Mouse (Mus musculus) bone marrow, adult 2 months (tissue): ENCODE data around the gene Dpy19l3. TPM values are rescaled to one million over a fixed set of nuclear protein-coding genes. Genes with fewer than 3 reads are reported as not detected.
A peak's percentile ranks its signal among the peaks of the same experiment; 100 is the strongest.

Experiments
- H3K27ac ChIP-seq: fragments of 200-500 bp; 2 replicates; pipeline ENCODE4 v1.5.1; 2012; ENCODE audit warnings: low read depth, mild to moderate bottlenecking, control low read depth, inconsistent platforms, low read length; ENCODE audit not compliant: control insufficient read depth, poor library complexity, insufficient read depth
- H3K4me1 ChIP-seq: fragments of 200-500 bp; 2 replicates; pipeline ENCODE4 v1.6.1; 2011; ENCODE audit warnings: low read length; ENCODE audit not compliant: control insufficient read depth, insufficient read depth
- H3K4me3 ChIP-seq: fragments of 200-500 bp; replicated peaks from 2 replicates; pipeline ENCODE3; 2011; ENCODE audit warnings: mild to moderate bottlenecking, low read depth, low read length, control low read depth; ENCODE audit not compliant: control insufficient read depth
- CTCF ChIP-seq: fragments of 200-500 bp; IDR thresholded peaks from 2 replicates; pipeline ENCODE4 v1.5.1; 2011; ENCODE audit warnings: low read length, control low read depth; ENCODE audit not compliant: control insufficient read depth, insufficient read depth
- POLR2A ChIP-seq: fragments of 200-500 bp; IDR thresholded peaks from 2 replicates; pipeline ENCODE4 v1.6.1; 2011; ENCODE audit warnings: low read depth, mild to moderate bottlenecking, control low read depth, low read length, borderline replicate concordance; ENCODE audit not compliant: control insufficient read depth
- WGBS: fragments of 180-500 bp; shearing (Covaris S2); methylation state at CpG from one replicate; pipeline ENCODE4 v1.1.7; 2018; 5-methylcytosine and 5-hydroxymethylcytosine counted together
- polyA plus RNA-seq: library from polyadenylated mRNA; stranded (reverse); fragments of >200 nt; gene quantifications from 2 replicates; pipeline ENCODE4 v1.2.4, GENCODE M21; 2011; ENCODE audit warnings: low replicate concordance; ENCODE audit not compliant: missing spikeins, insufficient read depth, insufficient read length

Gene Dpy19l3
- polyA plus RNA-seq, 1 experiment = 3.1 TPM

- Histone ChIP-seq H3K4me1 (no peaks in the 10 kb centered on the region; the same call in 1 of the 2 replicates), H3K4me3 (no peak overlapping the region), H3K27ac (no peak overlapping the region)
- TF ChIP-seq CTCF (no peak), POLR2A (no peak)
- 90% methylated on average over 9 of the region's 9 CpGs for WGBS
Observed at GRCm38 (mm10) chr7:35688276-35688675, 66.0 kb downstream of the Dpy19l3 start.

- Histone ChIP-seq H3K4me1 (no peaks in the 10 kb centered on the region; the same call in 1 of the 2 replicates), H3K4me3 (no peak overlapping the region), H3K27ac (no peak overlapping the region)
- TF ChIP-seq POLR2A (no peak), CTCF (no peak)
- WGBS = 58% methylated on average over 10 of the region's 10 CpGs
Observed at GRCm38 (mm10) chr7:35687229-35687628, 67.0 kb downstream of the Dpy19l3 start.

GRCm38 (mm10) chr7:35686756-35687155 is 67.5 kb downstream of the Dpy19l3 start:
- TF ChIP-seq CTCF = peak; percentile 88
- no peak for TF ChIP-seq POLR2A
- WGBS = 32% methylated on average over 13 of the region's 13 CpGs
- H3K4me1 ChIP-seq = no peaks in the 10 kb centered on the region; the same call in 1 of the 2 replicates
- no peak overlapping the region for H3K27ac ChIP-seq
- H3K4me3 ChIP-seq = no peak overlapping the region

- Histone ChIP-seq H3K4me3 (no peak overlapping the region), H3K27ac (no peak overlapping the region), H3K4me1 (no peaks in the 10 kb centered on the region; the same call in 1 of the 2 replicates)
- WGBS = 85% methylated on average over 11 of the region's 11 CpGs
- no peak for TF ChIP-seq CTCF
- no peak for TF ChIP-seq POLR2A
Observed at GRCm38 (mm10) chr7:35686216-35686615, 68.0 kb downstream of the Dpy19l3 start.

GRCm38 (mm10) chr7:35683409-35684122 is 70.7 kb downstream of the Dpy19l3 start:
- 77% methylated on average over 6 of the region's 6 CpGs for WGBS
- Histone ChIP-seq H3K27ac (no peak overlapping the region), H3K4me3 (no peak overlapping the region), H3K4me1 (no peaks in the 10 kb centered on the region; the same call in 1 of the 2 replicates)
- TF ChIP-seq CTCF (no peak), POLR2A (no peak)

GRCm38 (mm10) chr7:35681559-35681958 is 72.7 kb downstream of the Dpy19l3 start:
- H3K4me1 ChIP-seq = no peaks in the 10 kb centered on the region; the same call in 1 of the 2 replicates
- 74% methylated on average over 3 of the region's 3 CpGs for WGBS
- TF ChIP-seq POLR2A (no peak), CTCF (peak; percentile 36; the same call in 1 of the 2 replicates)
- H3K27ac ChIP-seq = no peak overlapping the region
- no peak overlapping the region for H3K4me3 ChIP-seq

GRCm38 (mm10) chr7:35678976-35679375 is 75.3 kb downstream of the Dpy19l3 start:
- H3K27ac ChIP-seq = no peak overlapping the region
- no peak overlapping the region for H3K4me3 ChIP-seq
- TF ChIP-seq POLR2A (no peak), CTCF (no peak)
- no peaks in the 10 kb centered on the region; the same call in 1 of the 2 replicates for H3K4me1 ChIP-seq
- WGBS = 77% methylated on average over 4 of the region's 4 CpGs

GRCm38 (mm10) chr7:35668066-35669041 is 85.9 kb downstream of the Dpy19l3 start:
- TF ChIP-seq CTCF = no peak
- no peak for TF ChIP-seq POLR2A
- Histone ChIP-seq H3K4me1 (no peaks in the 10 kb centered on the region), H3K27ac (no peak overlapping the region), H3K4me3 (no peak overlapping the region)
- 74% methylated on average over 18 of the region's 18 CpGs for WGBS
